Mouse (Mus musculus) adrenal gland, postnatal 10 days (tissue): ENCODE measurements around the gene Srbd1. TPM values are rescaled to one million over a fixed set of nuclear protein-coding genes. Genes with fewer than 3 reads are reported as not detected.

Experiments
- DNase-seq: peaks from one replicate; pipeline ENCODE4 v3.0.0; 2021; ENCODE audit warnings: mixed read lengths
- long read RNA-seq, 2 experiments: library from polyadenylated mRNA; stranded (forward); transcript quantifications; one replicate each; pipeline ENCODE4 v2.0.0; 2021
- total RNA-seq, 2 experiments: library from RNA; stranded (reverse); gene quantifications; 2 replicates each; pipeline ENCODE4 v1.2.3; 2021

The Srbd1 gene
- total RNA-seq = 10 to 100 TPM; 17.3 to 18.3 TPM
- long read RNA-seq, experiment 1, transcript Srbd1-201 (21 exons, 3,530 nt) = major isoform, 9 of 10 reads
- long read RNA-seq, experiment 1, partial matches to known transcripts = 0 of 10 reads
- long read RNA-seq, experiment 1, other reads (novel, unspliced or antisense) = 1 of 10 reads
- long read RNA-seq, experiment 2, partial matches to known transcripts = 0 of 4 reads
- long read RNA-seq, experiment 2, other reads (novel, unspliced or antisense) = 2 of 4 reads

DNA sequence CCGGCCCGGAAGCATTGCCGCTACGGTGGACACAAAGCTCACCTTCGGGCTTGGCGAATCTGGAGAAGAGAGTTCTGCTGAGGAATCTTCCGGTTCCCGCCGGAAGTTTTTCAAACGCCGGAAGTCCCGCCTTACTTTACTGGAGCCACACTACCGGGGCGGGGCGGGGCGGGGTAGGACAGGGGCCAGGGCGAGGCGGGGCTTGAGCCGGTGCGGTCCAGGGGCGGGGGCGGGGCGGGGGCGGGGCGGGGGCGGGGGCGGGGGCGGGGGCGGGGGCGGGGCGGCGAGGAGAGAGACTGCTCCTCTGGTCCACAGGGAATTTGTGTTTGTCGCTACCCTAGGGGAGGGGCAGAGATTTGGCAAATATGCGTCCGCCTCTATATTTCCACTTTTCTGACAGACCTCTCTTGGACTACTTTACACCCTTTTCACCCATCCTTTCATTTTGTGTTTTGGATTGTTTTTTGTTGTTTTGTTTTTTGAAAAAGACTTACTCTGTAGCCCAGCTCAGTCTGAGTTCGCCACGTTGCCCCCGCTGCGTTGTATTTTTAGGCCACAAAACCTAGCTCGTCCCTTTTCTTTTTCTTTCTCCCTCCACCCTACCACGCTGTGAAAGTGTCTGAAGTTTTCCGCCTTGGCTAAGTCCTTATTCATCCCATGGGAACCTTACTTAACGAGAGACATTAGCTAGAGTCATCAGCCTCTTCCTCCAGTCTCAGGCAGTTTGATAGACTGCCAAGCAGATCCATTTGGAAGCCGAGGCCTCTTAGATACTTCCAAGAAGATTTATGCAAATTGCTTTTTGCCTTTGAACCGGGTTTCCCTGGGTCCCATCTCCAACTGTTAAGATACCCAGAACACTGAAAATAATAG is at the start of gene Srbd1:
TSS of gene Srbd1 (minus strand) at position 97 of the 873 bp plus-strand sequence.
- peak; percentile 95 for DNase-seq

- DNase-seq = no peak
Observed at GRCm38 (mm10) chr17:86193979-86194378, 49.0 kb upstream of the Srbd1 start.

- DNase-seq = no peak
Observed at GRCm38 (mm10) chr17:86187777-86188176, 42.8 kb upstream of the Srbd1 start.

DNA sequence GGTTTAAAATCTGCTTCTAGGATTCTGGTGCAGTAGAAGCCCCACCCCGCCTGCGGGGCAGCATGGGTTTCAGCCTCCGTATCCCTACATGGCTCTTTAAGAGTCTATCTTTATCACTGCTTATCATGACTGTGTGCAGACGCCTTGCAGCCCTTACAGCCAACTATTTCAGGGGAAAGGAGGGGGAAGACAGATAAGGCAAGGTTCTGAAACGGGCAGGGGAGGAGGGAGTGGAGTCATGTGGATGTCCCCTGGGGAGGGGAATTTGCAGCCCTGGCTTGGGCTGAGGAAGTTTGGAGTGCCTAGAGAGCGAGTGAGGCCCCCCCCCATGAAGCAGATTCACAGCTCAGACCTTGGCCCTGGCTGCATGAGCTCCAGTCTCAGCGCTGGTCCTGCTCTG is 40.6 kb upstream of the Srbd1 start:
- DNase-seq = no peak

GRCm38 (mm10) chr17:86184552-86185209 is 39.7 kb upstream of the Srbd1 start:
- no peak for DNase-seq

- DNase-seq = no peak
Observed at GRCm38 (mm10) chr17:86183788-86184187, 38.8 kb upstream of the Srbd1 start.

- no peak for DNase-seq
Observed at GRCm38 (mm10) chr17:86176722-86177121, 31.7 kb upstream of the Srbd1 start.

GRCm38 (mm10) chr17:86175516-86175915 is 30.5 kb upstream of the Srbd1 start:
- no peak for DNase-seq

DNA sequence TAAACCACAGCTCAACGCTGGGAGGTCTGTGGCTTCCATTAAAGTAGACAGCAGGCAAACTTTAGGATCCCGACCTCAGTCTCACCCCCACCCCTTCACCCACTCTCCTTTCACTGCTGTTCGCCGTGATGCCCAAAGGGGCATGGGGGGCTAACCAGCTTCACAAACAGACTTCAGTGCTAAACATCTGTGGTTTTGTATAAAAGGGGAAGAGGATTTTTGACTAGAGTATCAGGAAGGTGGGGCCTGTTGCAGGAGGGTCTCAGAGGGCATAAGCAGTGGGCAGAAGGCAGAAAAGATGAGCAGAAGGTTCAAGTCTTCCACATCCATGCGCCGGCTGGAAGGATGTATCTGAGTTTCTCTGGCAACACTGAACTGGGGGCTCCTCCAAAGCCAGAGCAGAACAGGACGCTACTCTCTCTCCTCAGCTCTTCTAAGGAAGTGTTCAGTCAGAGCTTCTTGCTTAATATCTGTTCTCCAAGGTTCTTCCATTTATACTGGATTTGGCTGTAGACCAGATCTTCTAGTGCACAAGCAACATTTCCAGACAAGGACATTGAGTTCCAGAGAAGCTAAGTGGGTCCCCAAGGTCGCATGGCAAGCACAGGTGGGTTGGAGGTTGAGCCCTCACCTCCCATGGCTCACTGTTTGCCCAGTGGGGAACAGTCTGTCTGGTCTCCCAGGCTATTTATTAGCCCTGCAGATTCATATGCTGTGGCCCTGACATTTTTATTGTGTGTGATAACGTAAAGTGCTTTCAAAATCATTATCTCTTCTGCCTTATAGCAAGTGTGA is 25.4 kb upstream of the Srbd1 start:
- DNase-seq = peak; percentile 32

DNA sequence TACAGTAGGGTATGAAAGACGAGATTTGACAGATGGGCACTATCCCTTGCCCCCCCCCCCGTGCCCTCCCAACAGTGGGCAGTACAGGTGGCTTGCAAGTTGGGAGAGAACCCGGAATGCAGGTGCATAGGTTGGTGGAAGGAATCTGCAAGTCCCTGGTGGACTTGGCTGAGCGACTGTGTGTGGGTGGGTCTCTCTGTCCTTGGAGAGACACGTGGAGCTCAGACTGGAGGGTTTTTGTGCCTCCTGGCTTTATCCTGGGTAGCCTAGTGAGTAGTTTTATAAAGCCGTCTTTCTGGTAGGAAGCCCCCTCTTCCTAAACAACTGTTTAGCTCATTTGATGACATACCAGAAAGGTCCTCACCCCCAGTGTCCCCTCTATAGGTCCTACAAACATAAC is 24.1 kb upstream of the Srbd1 start:
- no peak for DNase-seq

- peak; percentile 58 for DNase-seq
Observed at GRCm38 (mm10) chr17:86168231-86168981, 23.4 kb upstream of the Srbd1 start.

DNA sequence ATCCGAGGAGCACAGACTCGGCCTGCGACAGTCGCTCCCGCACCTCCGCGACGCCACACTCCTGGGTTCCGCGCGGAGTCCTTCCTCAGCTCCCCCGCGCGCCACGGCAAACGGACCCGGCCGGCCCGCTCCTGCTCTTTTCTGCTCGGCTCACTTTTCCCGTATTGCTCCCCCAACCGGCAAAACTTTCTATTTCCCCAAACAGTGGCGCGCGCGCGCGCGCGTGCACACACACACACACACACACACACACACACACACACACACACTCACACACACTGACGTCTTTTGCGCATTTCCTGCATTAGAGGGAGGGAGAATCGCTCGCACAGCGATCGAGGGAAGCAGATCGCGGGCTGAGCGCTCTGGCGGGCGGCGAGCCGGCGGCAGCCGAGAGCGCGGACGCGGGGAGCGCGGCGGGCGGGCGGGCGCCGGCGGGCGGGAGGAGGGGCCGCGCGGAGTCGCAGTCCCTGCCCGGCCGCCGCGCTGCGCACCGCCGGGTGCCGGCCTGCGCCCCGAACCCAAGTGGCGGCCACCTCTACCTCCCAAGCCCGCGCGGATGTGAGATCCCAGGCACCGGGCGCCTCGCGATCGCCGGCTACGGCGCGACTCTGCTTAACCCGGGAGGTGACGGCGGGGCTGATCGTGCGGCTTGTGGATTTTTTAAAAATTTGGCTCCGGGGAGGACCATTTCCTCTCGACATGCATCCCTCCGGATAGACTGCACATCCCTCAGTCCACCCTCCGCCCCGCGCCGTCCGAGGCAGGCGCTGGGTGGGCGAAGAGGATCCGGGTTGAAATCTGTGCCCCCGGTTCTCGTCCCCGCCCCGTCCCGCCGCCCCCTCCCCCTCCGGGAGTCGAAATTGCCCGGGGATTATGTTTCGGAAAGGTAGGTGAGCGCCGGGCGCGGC is 22.6 kb upstream of the Srbd1 start, which contains the start of gene Prkce:
TSS of gene Prkce (plus strand) at position 466 of the 911 bp plus-strand sequence.
- peak; percentile 91 for DNase-seq

GRCm38 (mm10) chr17:86166567-86167319 is 21.8 kb upstream of the Srbd1 start:
- DNase-seq = peak; percentile 93

- DNase-seq = no peak
Observed at GRCm38 (mm10) chr17:86166051-86166566, 21.1 kb upstream of the Srbd1 start.

- no peak for DNase-seq
Observed at GRCm38 (mm10) chr17:86164416-86164815, 19.4 kb upstream of the Srbd1 start.

DNA sequence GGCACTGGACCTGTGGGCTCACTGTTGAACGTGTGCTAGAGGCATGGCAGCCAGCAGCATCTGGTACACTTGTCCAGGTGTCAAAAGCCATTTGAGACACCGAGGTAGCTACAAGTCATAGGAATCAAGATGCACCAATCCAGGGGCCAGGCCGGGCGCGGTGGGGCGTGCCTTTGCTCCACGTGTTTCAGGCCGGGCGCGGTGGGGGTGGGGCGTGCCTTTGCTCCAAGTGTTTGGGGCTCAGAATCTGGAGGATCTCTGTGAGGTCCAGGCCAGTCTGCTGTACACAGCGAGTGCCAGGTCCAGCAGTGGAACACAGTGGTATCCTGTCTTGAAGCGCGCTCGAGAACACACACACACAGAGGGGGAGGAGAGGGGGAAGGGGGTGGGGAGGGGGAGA is 17.7 kb upstream of the Srbd1 start:
- no peak for DNase-seq

- no peak for DNase-seq
Observed at GRCm38 (mm10) chr17:86156999-86157398, 12.0 kb upstream of the Srbd1 start.

GRCm38 (mm10) chr17:86150867-86151348 is 5.9 kb upstream of the Srbd1 start:
- peak; percentile 73 for DNase-seq

DNA sequence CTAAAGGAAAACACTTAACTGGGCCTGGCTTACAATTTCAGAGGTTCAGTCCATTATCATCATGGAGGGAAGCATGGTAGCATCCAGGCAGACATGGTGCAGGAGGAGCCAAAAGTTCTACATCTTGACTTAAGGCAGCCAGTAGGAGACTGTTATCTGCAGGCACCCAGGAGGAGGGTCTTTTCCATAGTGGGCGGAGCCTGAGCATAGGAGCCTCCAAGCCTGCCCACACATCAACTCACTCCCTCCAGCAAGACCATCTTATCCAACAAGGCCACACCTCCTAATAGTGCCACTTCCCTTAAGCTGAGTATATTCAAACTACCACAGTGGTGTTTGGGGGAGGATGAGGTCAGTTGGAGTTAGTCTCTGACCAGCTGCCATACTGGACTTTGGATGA is 4.8 kb upstream of the Srbd1 start:
- no peak for DNase-seq
